8 mouse cellular contexts compared by ENCODE assay signal in genomic region chr11:120238306-120238705, GRCm38 (mm10). TPM values are rescaled to one million over a fixed set of nuclear protein-coding genes. Genes with fewer than 3 reads are reported as not detected.
DNase-seq lines count a peak whose midpoint lies in the region; ATAC-seq and TF ChIP-seq lines count a peak whose summit lies in the region.
"Had no signal": no experiment of that assay in that cellular context is flagged by ENCODE, and none has a peak within 500 bp of the region (broad histone marks: within the 10 kb centered on the region; RNA-seq: fewer than 3 reads in every experiment).

No protein-coding gene starts in this region.

- peak overlapping the region; percentile 88 for H3K27ac ChIP-seq in lung, embryonic 15.5 days
- H3K27ac ChIP-seq in forebrain, embryonic 16.5 days (ENCODE audit: low read length): peak overlapping the region; percentile 72
- peak overlapping the region; percentile 87; the same call in 1 of the 2 replicates for H3K27ac ChIP-seq in limb, embryonic 15.5 days
- H3K27ac ChIP-seq in stomach, embryonic 16.5 days (ENCODE audit: low read length): peak overlapping the region; percentile 88

- WGBS in lung, embryonic 15.5 days: 21% methylated on average over 8 of the region's 8 CpGs
- 45% methylated on average over 8 of the region's 8 CpGs for WGBS in lung, adult 2 months
- 6% methylated on average over 8 of the region's 8 CpGs for WGBS in forebrain, embryonic 16.5 days
- WGBS in limb, embryonic 15.5 days: 28% methylated on average over 8 of the region's 8 CpGs
- 21% methylated on average over 8 of the region's 8 CpGs for WGBS in stomach, embryonic 16.5 days

- H3K4me1 ChIP-seq in lung, embryonic 15.5 days: peaks cover 50% of the 10 kb centered on the region
- H3K4me1 ChIP-seq in lung, adult 2 months (ENCODE audit: control insufficient read depth, insufficient read depth, low read length): peaks cover 16% of the 10 kb centered on the region
- peaks cover 54% of the 10 kb centered on the region for H3K4me1 ChIP-seq in forebrain, embryonic 16.5 days (replicated peaks; ENCODE audit: control insufficient read depth, insufficient read depth, low read length)
- peaks cover 69% of the 10 kb centered on the region for H3K4me1 ChIP-seq in limb, embryonic 15.5 days
- peaks cover 46% of the 10 kb centered on the region for H3K4me1 ChIP-seq in stomach, embryonic 16.5 days (ENCODE audit: control insufficient read depth, insufficient read depth, low read length)

- peak overlapping the region; percentile 92 for H3K4me2 ChIP-seq in lung, embryonic 15.5 days
- H3K4me2 ChIP-seq in forebrain, embryonic 16.5 days (ENCODE audit: low read length): peak overlapping the region; percentile 97
- peak overlapping the region; percentile 96; the same call in 1 of the 2 replicates for H3K4me2 ChIP-seq in limb, embryonic 15.5 days
- peak overlapping the region; percentile 87 for H3K4me2 ChIP-seq in stomach, embryonic 16.5 days (ENCODE audit: low read depth, low read length)

- ATAC-seq in lung, embryonic 15.5 days (ENCODE audit: borderline replicate concordance, extremely low read depth, low FRiP score, low TSS enrichment): no peak
- no peak for ATAC-seq in forebrain, embryonic 16.5 days
- no peak for ATAC-seq in limb, embryonic 15.5 days (ENCODE audit: insufficient number of reproducible peaks, low FRiP score, low TSS enrichment, low read depth)
- no peak for ATAC-seq in stomach, embryonic 16.5 days (ENCODE audit: insufficient read depth, low FRiP score)

- no peak for DNase-seq in lung, adult 2 months
- DNase-seq in natural killer cell, adult 2 months (ENCODE audit: low spot score in 2 of 2): no peak
- DNase-seq in layer of hippocampus, postnatal 36 days: no peak
- DNase-seq: gastrocnemius, postnatal 36 days had no signal

- H3K36me3 ChIP-seq in lung, embryonic 15.5 days: no peaks in the 10 kb centered on the region
- no peaks in the 10 kb centered on the region for H3K36me3 ChIP-seq in forebrain, embryonic 16.5 days (ENCODE audit: control insufficient read depth, insufficient read depth)
- no peaks in the 10 kb centered on the region for H3K36me3 ChIP-seq in limb, embryonic 15.5 days
- no peaks in the 10 kb centered on the region for H3K36me3 ChIP-seq in stomach, embryonic 16.5 days (ENCODE audit: control insufficient read depth, insufficient read depth, low read length)

- no peaks in the 10 kb centered on the region for H3K27me3 ChIP-seq in lung, embryonic 15.5 days
- no peaks in the 10 kb centered on the region for H3K27me3 ChIP-seq in forebrain, embryonic 16.5 days (replicated peaks; ENCODE audit: control insufficient read depth, insufficient read depth, low read length)
- H3K27me3 ChIP-seq in limb, embryonic 15.5 days: no peaks in the 10 kb centered on the region
- H3K27me3 ChIP-seq in stomach, embryonic 16.5 days (ENCODE audit: control insufficient read depth, insufficient read depth, low read length): no peaks in the 10 kb centered on the region

- TF ChIP-seq POLR2A in lung, adult 2 months (IDR thresholded peaks at IDR 0.05; ENCODE audit: borderline replicate concordance, extremely low read depth, low read depth, low read length): no peak

- peak overlapping the region; percentile 42 for H3K9ac ChIP-seq in lung, embryonic 15.5 days
- peak overlapping the region; percentile 91 for H3K9ac ChIP-seq in forebrain, embryonic 16.5 days (replicated peaks; ENCODE audit: low read depth, low read length)
- H3K9ac ChIP-seq in limb, embryonic 15.5 days: 0 out of 2 replicates have a peak overlapping the region, but pooled peaks have one; percentile 27
- H3K9ac ChIP-seq in stomach, embryonic 16.5 days (ENCODE audit: low read length): peak overlapping the region; percentile 61

- no peak for TF ChIP-seq CTCF in lung, adult 2 months (IDR thresholded peaks at IDR 0.05; ENCODE audit: insufficient read depth, low read length)

- H3K9me3 ChIP-seq in lung, embryonic 15.5 days: no peaks in the 10 kb centered on the region
- H3K9me3 ChIP-seq in forebrain, embryonic 16.5 days (ENCODE audit: control insufficient read depth, low read length): no peaks in the 10 kb centered on the region
- no peaks in the 10 kb centered on the region for H3K9me3 ChIP-seq in limb, embryonic 15.5 days
- no peaks in the 10 kb centered on the region for H3K9me3 ChIP-seq in stomach, embryonic 16.5 days (replicated peaks; ENCODE audit: control insufficient read depth, low read length)

- peak overlapping the region; percentile 62 for H3K4me3 ChIP-seq in lung, embryonic 15.5 days
- no peak overlapping the region for H3K4me3 ChIP-seq in lung, adult 2 months (replicated peaks; ENCODE audit: extremely low read depth, low read depth, low read length)
- peak overlapping the region; percentile 68 for H3K4me3 ChIP-seq in forebrain, embryonic 16.5 days (replicated peaks; ENCODE audit: low read length)
- peak overlapping the region; percentile 81 for H3K4me3 ChIP-seq in limb, embryonic 15.5 days
- peak overlapping the region; percentile 65 for H3K4me3 ChIP-seq in stomach, embryonic 16.5 days (replicated peaks; ENCODE audit: low read length)

RNA-seq across cellular contexts. Expression of gene Bahcc1, which starts 5.6 kb away (rescaled TPM):
- polyA plus RNA-seq in lung, embryonic 15.5 days (2015; fragmentation: Nextera tagmentation; extraction: Ambion mirVana): 8.7 and 9.2 TPM in 2 replicates
- polyA plus RNA-seq in lung, adult 2 months (2012; rRNA removed): 10.8 and 12.4 TPM in 2 replicates
- 14.5 and 14.8 TPM in 2 replicates for polyA plus RNA-seq in forebrain, embryonic 16.5 days (2015; fragmentation: Nextera tagmentation; extraction: Ambion mirVana)
- polyA plus RNA-seq in limb, embryonic 15.5 days (2015; fragmentation: Nextera tagmentation; extraction: Ambion mirVana): 5.8 and 6.7 TPM in 2 replicates
- polyA plus RNA-seq in stomach, embryonic 16.5 days (2015; fragmentation: Nextera tagmentation; extraction: Ambion mirVana): 4.5 and 5.6 TPM in 2 replicates
- total RNA-seq in layer of hippocampus, postnatal 36 days (2021): 10 to 100 TPM; 19.6 to 20.0 TPM

Comparison
In these comparisons a context has a peak if more than half of its experiments do, and no peak if none do; other contexts are left out.
1. H3K9ac ChIP-seq: peak in every context shown above with its lines; median percentile 91 in forebrain, embryonic 16.5 days; 61 in stomach, embryonic 16.5 days; 42 in lung, embryonic 15.5 days; 27 in limb, embryonic 15.5 days.